Mouse (Mus musculus) heart, postnatal 0 days (tissue): ENCODE measurements around the gene Gpsm2. TPM values are rescaled to one million over a fixed set of nuclear protein-coding genes. Genes with fewer than 3 reads are reported as not detected.

Source experiments
- ATAC-seq: fragments of 200-750 bp; cut with Nextera tagmentation; 2 replicates; pipeline ENCODE4 v1.8.0; 2017; ENCODE audit warnings: low read depth, moderate number of reproducible peaks, moderate library complexity; ENCODE audit not compliant: insufficient read depth
- DNase-seq: peaks from one replicate; pipeline ENCODE4 v3.0.0-alpha.2; 2016; ENCODE audit warnings: low spot score
- H3K27ac ChIP-seq: fragments of 300-500 bp; sonication (generic); 2 replicates; pipeline ENCODE4 v1.5.1; 2014; ENCODE audit warnings: low read depth, mild to moderate bottlenecking
- H3K27me3 ChIP-seq: fragments of 300-500 bp; sonication (generic); 2 replicates; pipeline ENCODE4 v1.6.1; 2014; ENCODE audit warnings: low read length, mixed read lengths; ENCODE audit not compliant: control insufficient read depth, insufficient read depth
- H3K36me3 ChIP-seq: fragments of 300-500 bp; sonication (generic); replicated peaks from 2 replicates; pipeline ENCODE4 v1.6.1; 2014; ENCODE audit warnings: low read length, mixed read lengths; ENCODE audit not compliant: control insufficient read depth, insufficient read depth
- H3K4me1 ChIP-seq: fragments of 300-500 bp; sonication (generic); 2 replicates; pipeline ENCODE4 v1.6.1; 2014; ENCODE audit warnings: antibody characterized with exemption; ENCODE audit not compliant: control insufficient read depth, insufficient read depth
- H3K4me2 ChIP-seq: fragments of 300-500 bp; sonication (generic); 2 replicates; pipeline ENCODE4 v1.6.1; 2014; ENCODE audit warnings: low read depth, mild to moderate bottlenecking, low read length, moderate library complexity
- H3K4me3 ChIP-seq: fragments of 300-500 bp; sonication (generic); 2 replicates; pipeline ENCODE4 v1.5.1; 2014; ENCODE audit warnings: low read depth, low read length
- H3K9ac ChIP-seq: fragments of 300-500 bp; sonication (generic); replicated peaks from 2 replicates; pipeline ENCODE4 v1.6.1; 2014; ENCODE audit warnings: low read depth, low read length, mixed read lengths
- H3K9me3 ChIP-seq: fragments of 300-500 bp; sonication (generic); replicated peaks from 2 replicates; pipeline ENCODE4 v1.6.1; 2016; ENCODE audit warnings: low read length; ENCODE audit not compliant: control insufficient read depth
- CTCF ChIP-seq: IDR thresholded peaks from 2 replicates; pipeline ENCODE4 v1.5.1; 2016; ENCODE audit warnings: antibody characterized with exemption, control low read depth, low read depth
- EP300 ChIP-seq: IDR thresholded peaks from 2 replicates; pipeline ENCODE4 v1.6.1; 2016; ENCODE audit warnings: antibody characterized with exemption, low read depth
- WGBS: fragments of 180-500 bp; shearing (Covaris S2); extraction: QIAGEN DNeasy Blood & Tissue Kit; methylation state at CpG from one replicate; pipeline ENCODE4 v1.1.7; 2014; 5-methylcytosine and 5-hydroxymethylcytosine counted together
- polyA plus RNA-seq: library from polyadenylated mRNA; unstranded; fragments of >200 nt; fragmentation: Nextera tagmentation; extraction: Ambion mirVana; gene quantifications from 2 replicates; pipeline ENCODE4 v1.2.1, GENCODE M21; 2015
- total RNA-seq: library from RNA; depleted of rRNA; stranded (reverse); fragments of >200 nt; gene quantifications from 2 replicates; pipeline ENCODE4 v1.2.3, GENCODE M21; 2014; ENCODE audit warnings: low replicate concordance

The Gpsm2 gene
- total and polyA plus RNA-seq, 2 experiments from 2014 or later, result 8.7 to 9.6 TPM

GRCm38 (mm10) chr3:108765476-108765875, 43.4 kb upstream of the Gpsm2 start:
- TF ChIP-seq CTCF, result no peak
- no peak for TF ChIP-seq EP300
- no peaks in the 10 kb centered on the region for H3K9me3 ChIP-seq
- DNase-seq (no peak), ATAC-seq (no peak)
- no peak overlapping the region for H3K4me3 ChIP-seq
- 81% methylated on average over 7 of the region's 7 CpGs for WGBS
- no peak overlapping the region for H3K27ac ChIP-seq
- H3K27me3 ChIP-seq, result no peaks in the 10 kb centered on the region
- no peaks in the 10 kb centered on the region for H3K36me3 ChIP-seq
- 0 out of 2 replicates have a peak, but pooled peaks cover under 1% of the 10 kb centered on the region for H3K4me1 ChIP-seq
- no peak overlapping the region for H3K9ac ChIP-seq
- H3K4me2 ChIP-seq, result no peak overlapping the region

GRCm38 (mm10) chr3:108764976-108765375, 42.9 kb upstream of the Gpsm2 start:
- Histone ChIP-seq H3K9me3 (no peaks in the 10 kb centered on the region), H3K4me2 (no peak overlapping the region), H3K27me3 (no peaks in the 10 kb centered on the region), H3K4me3 (no peak overlapping the region), H3K4me1 (no peaks in the 10 kb centered on the region), H3K9ac (no peak overlapping the region), H3K36me3 (no peaks in the 10 kb centered on the region), H3K27ac (no peak overlapping the region)
- ATAC-seq (no peak), DNase-seq (no peak)
- WGBS, result 42% methylated on average over 7 of the region's 7 CpGs
- no peak for TF ChIP-seq EP300
- no peak for TF ChIP-seq CTCF

- Histone ChIP-seq H3K27ac (no peak overlapping the region), H3K4me3 (no peak overlapping the region), H3K9ac (no peak overlapping the region), H3K4me2 (no peak overlapping the region), H3K36me3 (no peaks in the 10 kb centered on the region), H3K4me1 (no peaks in the 10 kb centered on the region), H3K9me3 (no peaks in the 10 kb centered on the region), H3K27me3 (no peaks in the 10 kb centered on the region)
- 54% methylated on average over 2 of the region's 2 CpGs for WGBS
- DNase-seq, result no peak
- TF ChIP-seq EP300, result no peak
- TF ChIP-seq CTCF, result no peak
- ATAC-seq, result no peak
Measured at GRCm38 (mm10) chr3:108763691-108764090, 41.6 kb upstream of the Gpsm2 start.

GRCm38 (mm10) chr3:108762597-108763111, 40.5 kb upstream of the Gpsm2 start:
- DNase-seq, result no peak
- Histone ChIP-seq H3K4me2 (no peak overlapping the region), H3K27ac (no peak overlapping the region), H3K9ac (no peak overlapping the region), H3K27me3 (no peaks in the 10 kb centered on the region), H3K36me3 (no peaks in the 10 kb centered on the region), H3K4me1 (no peaks in the 10 kb centered on the region), H3K9me3 (no peaks in the 10 kb centered on the region), H3K4me3 (no peak overlapping the region)
- no peak for ATAC-seq
- no peak for TF ChIP-seq EP300
- no peak for TF ChIP-seq CTCF
- WGBS, result 61% methylated on average over 7 of the region's 7 CpGs

GRCm38 (mm10) chr3:108759566-108760420, 37.7 kb upstream of the Gpsm2 start:
- H3K4me3 ChIP-seq, result no peak overlapping the region
- no peak overlapping the region for H3K4me2 ChIP-seq
- WGBS, result 74% methylated on average over 11 of the region's 11 CpGs
- DNase-seq, result no peak
- H3K9ac ChIP-seq, result no peak overlapping the region
- H3K27me3 ChIP-seq, result no peaks in the 10 kb centered on the region
- no peak for ATAC-seq
- no peaks in the 10 kb centered on the region for H3K36me3 ChIP-seq
- TF ChIP-seq CTCF, result no peak
- TF ChIP-seq EP300, result no peak
- H3K4me1 ChIP-seq, result no peaks in the 10 kb centered on the region
- 0 out of 2 replicates have a peak overlapping the region, but pooled peaks have one; percentile 39 for H3K27ac ChIP-seq
- no peaks in the 10 kb centered on the region for H3K9me3 ChIP-seq
